Mouse (Mus musculus) midbrain, embryonic 10.5 days (tissue): ENCODE measurements at regions not wholly inside any gene's neighbourhood (a gene's known extent, or its start where the extent isn't known, plus 50 kb on each side); places are given as distances from the start of the nearest gene placed in this dataset.

Source experiments
- DNase-seq: peaks from one replicate; pipeline ENCODE4 v3.0.0-alpha.2; 2017; ENCODE audit warnings: low spot score
- H3K27ac ChIP-seq: fragments of 300-500 bp; sonication (generic); replicated peaks from 2 replicates; pipeline ENCODE4 v1.5.1; 2016; ENCODE audit warnings: mild to moderate bottlenecking
- H3K27me3 ChIP-seq: fragments of 300-500 bp; sonication (generic); 2 replicates; pipeline ENCODE4 v1.6.1; 2016; ENCODE audit warnings: low read depth, mild to moderate bottlenecking; ENCODE audit not compliant: poor library complexity, severe bottlenecking
- H3K36me3 ChIP-seq: fragments of 300-500 bp; sonication (generic); 2 replicates; pipeline ENCODE4 v1.6.1; 2016; ENCODE audit warnings: mild to moderate bottlenecking, moderate library complexity
- H3K4me1 ChIP-seq: fragments of 300-500 bp; sonication (generic); 2 replicates; pipeline ENCODE4 v1.6.1; 2016
- H3K4me3 ChIP-seq: fragments of 300-500 bp; sonication (generic); 2 replicates; pipeline ENCODE4 v1.5.1; 2016; ENCODE audit warnings: mild to moderate bottlenecking, moderate library complexity
- H3K9me3 ChIP-seq: fragments of 300-500 bp; sonication (generic); replicated peaks from 2 replicates; pipeline ENCODE4 v1.6.1; 2016; ENCODE audit warnings: mild to moderate bottlenecking
- WGBS: fragments of 180-500 bp; shearing (Covaris S2); methylation state at CpG from one replicate; pipeline ENCODE4 v1.1.7; 2016; 5-methylcytosine and 5-hydroxymethylcytosine counted together

DNA sequence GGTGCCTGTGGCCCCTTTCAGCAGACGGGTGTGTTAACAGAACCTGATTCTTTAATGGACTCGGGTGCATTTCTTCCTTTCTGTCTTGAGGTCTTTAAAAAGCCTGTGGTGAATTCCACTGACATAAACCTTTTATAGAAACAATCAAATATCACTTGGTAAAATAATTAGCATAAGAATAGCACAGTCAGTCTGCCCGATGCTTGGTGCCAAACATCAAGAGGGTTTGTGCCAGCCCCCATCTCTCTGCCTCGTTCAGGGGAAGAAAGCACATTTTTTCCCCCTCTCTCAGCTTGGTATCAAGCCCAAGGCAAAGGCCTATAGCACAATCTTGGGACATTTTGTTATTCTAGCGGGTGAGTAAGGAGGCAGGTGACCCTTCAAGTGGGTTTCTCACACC lies 169.8 kb downstream of the Maf start:
- no peak overlapping the region for H3K4me3 ChIP-seq
- no peak for DNase-seq
- no peak overlapping the region for H3K27ac ChIP-seq
- H3K27me3 ChIP-seq = no peaks in the 10 kb centered on the region
- WGBS = 63% methylated on average over 5 of the region's 5 CpGs
- H3K4me1 ChIP-seq = peaks cover 18% of the 10 kb centered on the region
- H3K36me3 ChIP-seq = no peaks in the 10 kb centered on the region
- H3K9me3 ChIP-seq = no peaks in the 10 kb centered on the region

DNA sequence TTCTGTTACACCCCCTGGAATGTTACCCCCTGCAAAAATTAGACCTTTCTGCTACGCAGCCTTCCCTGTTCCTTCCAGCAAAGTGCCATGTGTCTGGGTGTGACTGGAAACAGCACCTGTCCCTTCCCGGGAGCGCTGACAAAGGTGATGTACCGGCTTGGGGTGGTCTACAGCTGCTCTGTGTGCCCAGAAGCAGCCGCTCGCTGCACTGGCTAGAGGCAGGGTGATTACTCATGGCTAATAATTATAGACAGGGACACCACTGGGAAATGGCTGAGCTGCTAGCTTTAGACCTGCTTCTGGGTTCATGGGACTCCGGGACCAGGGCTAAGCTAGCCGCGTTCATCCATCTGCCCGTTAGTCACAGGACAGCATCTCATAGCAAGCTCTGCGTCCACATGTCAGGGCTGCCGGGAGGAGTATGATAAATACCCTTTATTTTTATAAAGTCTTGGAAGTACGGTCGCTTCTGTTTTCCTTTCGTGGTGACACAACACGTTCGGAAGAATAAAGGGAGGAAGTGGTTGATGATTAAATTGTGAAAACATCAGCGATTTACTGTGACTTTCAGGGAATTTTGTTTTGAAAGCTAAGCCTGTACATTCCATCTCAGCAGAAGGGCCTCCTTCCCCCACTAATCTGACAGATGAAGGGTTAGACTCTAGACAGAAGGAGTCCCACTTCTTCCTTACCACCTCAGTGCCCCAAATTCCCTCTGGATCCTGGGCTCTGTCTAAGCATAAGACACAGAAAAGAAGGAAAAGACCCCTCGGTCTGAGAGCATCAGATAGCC lies 170.8 kb downstream of the Maf start:
- no peak for DNase-seq
- H3K27ac ChIP-seq = no peak overlapping the region
- H3K9me3 ChIP-seq = no peaks in the 10 kb centered on the region
- H3K27me3 ChIP-seq = no peaks in the 10 kb centered on the region
- peaks cover 25% of the 10 kb centered on the region for H3K4me1 ChIP-seq
- no peaks in the 10 kb centered on the region for H3K36me3 ChIP-seq
- H3K4me3 ChIP-seq = no peak overlapping the region
- 80% methylated on average over 19 of the region's 19 CpGs for WGBS

DNA sequence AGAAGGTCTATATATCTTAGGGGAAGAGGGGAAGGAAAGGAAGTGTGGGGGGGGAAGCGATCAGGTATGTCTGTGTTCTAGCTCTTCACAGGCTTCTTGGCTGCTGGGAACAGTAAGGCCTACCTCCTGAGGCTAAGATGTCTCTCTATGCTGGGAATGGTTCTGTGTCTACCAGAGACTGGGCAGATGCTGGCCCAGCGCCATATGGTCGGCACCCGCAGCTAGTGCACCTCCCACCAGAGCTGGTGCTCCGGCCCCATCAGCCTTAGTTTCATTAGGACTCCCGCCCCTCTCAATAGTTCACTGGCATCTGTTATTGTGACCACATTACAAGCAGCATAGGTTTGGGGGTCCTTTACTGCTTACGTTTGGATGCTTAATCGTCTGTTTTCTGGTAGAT lies 171.6 kb downstream of the Maf start:
- WGBS = 87% methylated on average over 8 of the region's 8 CpGs
- Histone ChIP-seq H3K4me3 (no peak overlapping the region), H3K36me3 (no peaks in the 10 kb centered on the region), H3K27ac (no peak overlapping the region), H3K9me3 (no peaks in the 10 kb centered on the region), H3K27me3 (no peaks in the 10 kb centered on the region), H3K4me1 (peaks cover 25% of the 10 kb centered on the region)
- no peak for DNase-seq

DNA sequence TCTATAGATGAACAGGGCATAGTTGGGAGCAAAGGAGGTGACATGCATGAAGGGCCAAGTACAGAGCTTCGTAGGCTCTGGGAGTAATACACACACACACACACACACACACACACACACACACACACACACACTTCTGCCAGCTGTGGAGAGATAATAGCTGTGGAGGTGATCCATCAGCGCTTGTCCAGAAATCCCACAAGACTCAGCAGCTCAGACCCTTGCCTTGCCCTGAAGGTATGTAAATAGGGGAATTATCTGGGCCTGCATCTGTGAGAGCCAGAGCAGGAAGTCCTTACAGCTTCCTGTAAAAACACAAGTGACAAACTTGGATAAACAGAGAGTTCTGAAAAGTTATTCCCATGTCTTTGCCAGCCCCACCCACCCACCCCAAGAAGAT lies 173.6 kb downstream of the Maf start:
- H3K4me1 ChIP-seq = peaks cover 27% of the 10 kb centered on the region
- no peaks in the 10 kb centered on the region for H3K27me3 ChIP-seq
- H3K27ac ChIP-seq = no peak overlapping the region
- no peak for DNase-seq
- 73% methylated on average over 2 of the region's 2 CpGs for WGBS
- no peaks in the 10 kb centered on the region for H3K36me3 ChIP-seq
- H3K4me3 ChIP-seq = no peak overlapping the region
- H3K9me3 ChIP-seq = no peaks in the 10 kb centered on the region

DNA sequence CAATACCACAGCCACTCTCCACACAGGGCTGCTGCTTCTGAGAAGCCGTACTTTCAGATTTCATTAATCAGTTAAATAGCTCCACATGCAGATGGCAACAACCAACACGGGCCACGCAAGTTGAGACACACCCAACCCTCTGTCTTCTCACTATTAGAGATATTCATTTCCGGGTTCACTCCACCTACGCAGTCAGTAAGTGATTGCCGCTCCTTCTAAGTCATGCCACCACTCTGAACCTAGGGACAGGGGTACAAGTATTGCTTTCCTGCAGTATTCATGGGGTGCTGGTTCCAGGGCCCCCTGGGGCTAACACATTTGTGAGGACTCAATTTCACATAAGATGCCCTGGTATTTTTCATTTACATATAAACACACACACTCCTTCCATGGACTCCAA lies 176.3 kb downstream of the Maf start:
- Histone ChIP-seq H3K36me3 (no peaks in the 10 kb centered on the region), H3K27ac (no peak overlapping the region), H3K4me1 (peaks cover 16% of the 10 kb centered on the region; the same call in 1 of the 2 replicates), H3K9me3 (no peaks in the 10 kb centered on the region), H3K27me3 (no peaks in the 10 kb centered on the region), H3K4me3 (no peak overlapping the region)
- no peak for DNase-seq
- WGBS = 92% methylated on average over 6 of the region's 6 CpGs

DNA sequence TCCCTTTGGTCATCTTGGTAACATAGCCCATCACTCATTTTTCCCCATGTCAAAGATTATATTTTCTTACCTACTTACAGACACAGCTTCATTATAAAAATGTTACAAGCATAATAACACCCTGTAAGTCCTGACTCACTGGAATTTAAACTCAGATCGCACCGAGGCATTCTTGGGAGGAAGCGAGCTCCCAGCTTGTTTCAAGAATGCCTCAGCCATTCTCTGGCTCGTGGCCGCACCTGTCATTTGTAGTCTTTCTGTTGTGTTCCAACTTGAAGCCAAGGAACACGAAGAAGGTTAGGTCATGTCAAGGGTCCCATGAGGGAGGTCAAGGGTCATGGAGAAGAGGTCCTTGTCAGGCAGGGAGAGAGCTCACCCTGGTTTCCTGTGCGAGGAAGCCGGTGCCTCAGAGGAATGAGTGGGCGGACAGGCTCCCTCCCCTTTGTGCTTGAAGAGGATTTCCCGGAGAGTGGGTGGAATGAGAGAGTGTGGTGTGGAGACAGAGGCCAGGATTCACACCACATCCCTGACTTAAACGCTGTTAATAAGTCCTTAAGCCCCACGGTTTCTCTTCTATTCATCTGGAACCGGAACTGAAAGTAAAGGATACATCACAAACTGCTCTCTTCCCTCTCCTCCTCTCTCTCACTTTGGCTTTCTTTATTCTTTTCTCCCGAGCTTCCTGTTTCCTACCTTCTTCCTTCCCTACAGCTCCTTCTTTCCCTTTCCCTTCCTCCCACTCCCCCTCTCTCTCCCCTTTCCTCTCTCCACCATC lies 177.8 kb downstream of the Maf start:
- Histone ChIP-seq H3K9me3 (no peaks in the 10 kb centered on the region), H3K4me3 (no peak overlapping the region), H3K4me1 (peaks cover 16% of the 10 kb centered on the region; the same call in 1 of the 2 replicates), H3K27me3 (no peaks in the 10 kb centered on the region), H3K36me3 (no peaks in the 10 kb centered on the region), H3K27ac (no peak overlapping the region)
- DNase-seq = no peak
- 47% methylated on average over 14 of the region's 14 CpGs for WGBS

GRCm38 (mm10) chr8:115528879-115529278 lies 178.7 kb downstream of the Maf start:
- no peaks in the 10 kb centered on the region for H3K27me3 ChIP-seq
- peaks cover 13% of the 10 kb centered on the region; the same call in 1 of the 2 replicates for H3K4me1 ChIP-seq
- 94% methylated on average over 11 of the region's 11 CpGs for WGBS
- no peak overlapping the region for H3K4me3 ChIP-seq
- no peaks in the 10 kb centered on the region for H3K36me3 ChIP-seq
- no peaks in the 10 kb centered on the region for H3K9me3 ChIP-seq
- H3K27ac ChIP-seq = no peak overlapping the region
- no peak for DNase-seq

- Histone ChIP-seq H3K4me1 (peaks cover 5% of the 10 kb centered on the region; the same call in 1 of the 2 replicates), H3K4me3 (no peak overlapping the region)
- WGBS = 89% methylated on average over 8 of the region's 8 CpGs
Observed at GRCm38 (mm10) chr8:115525149-115525548, 182.4 kb downstream of the Maf start.

DNA sequence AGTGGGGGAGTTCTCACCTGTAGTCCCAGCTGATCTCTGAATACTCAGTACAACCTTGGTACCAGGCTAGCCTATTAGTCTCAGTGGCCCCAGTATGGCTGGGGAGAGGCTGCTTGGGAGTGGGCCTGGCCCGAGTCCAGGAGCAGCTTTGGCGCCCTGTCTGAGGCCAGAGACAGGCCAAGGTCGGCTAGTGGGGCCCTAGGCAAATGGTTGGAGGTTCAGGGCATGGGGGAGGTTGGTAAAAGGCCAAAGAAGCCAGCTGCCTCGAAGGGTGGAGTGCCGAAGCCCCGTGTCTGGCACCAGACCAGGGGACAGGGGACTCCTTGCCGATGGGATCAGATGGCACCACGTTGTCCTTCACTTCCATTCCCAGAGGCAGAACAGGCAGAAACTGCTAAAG lies 182.9 kb downstream of the Maf start:
- Histone ChIP-seq H3K27ac (no peak overlapping the region), H3K27me3 (no peaks in the 10 kb centered on the region), H3K4me1 (peaks cover 1% of the 10 kb centered on the region; the same call in 1 of the 2 replicates), H3K9me3 (no peaks in the 10 kb centered on the region), H3K36me3 (no peaks in the 10 kb centered on the region), H3K4me3 (no peak overlapping the region)
- no peak for DNase-seq
- WGBS = 90% methylated on average over 8 of the region's 8 CpGs

More at GRCm38 (mm10) chr8:115525149-115525548, 182.4 kb downstream of the Maf start:
- no peak overlapping the region for H3K27ac ChIP-seq
- no peaks in the 10 kb centered on the region for H3K9me3 ChIP-seq
- no peaks in the 10 kb centered on the region for H3K27me3 ChIP-seq
- DNase-seq = no peak
- no peaks in the 10 kb centered on the region for H3K36me3 ChIP-seq

DNA sequence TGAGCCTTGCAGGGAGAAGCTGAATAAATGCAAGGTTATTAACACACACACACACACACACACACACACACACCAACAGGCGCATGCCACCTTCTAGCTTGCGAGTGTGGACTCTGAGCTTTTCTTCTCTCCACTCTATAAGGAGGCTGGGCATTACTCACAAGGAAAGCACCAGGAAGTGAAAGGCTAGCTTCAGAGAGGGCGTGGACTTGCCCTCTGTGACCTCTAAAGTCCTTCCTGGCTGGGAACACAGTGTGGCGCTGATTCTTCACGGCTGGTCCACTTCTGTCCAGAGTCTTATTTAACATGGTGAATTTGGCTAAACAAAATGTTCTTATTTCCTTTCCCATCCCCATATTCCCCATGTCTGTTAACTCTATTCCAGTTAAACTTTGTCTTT lies 185.1 kb downstream of the Maf start:
- Histone ChIP-seq H3K4me1 (no peaks in the 10 kb centered on the region), H3K27me3 (no peaks in the 10 kb centered on the region), H3K4me3 (no peak overlapping the region), H3K9me3 (no peaks in the 10 kb centered on the region), H3K36me3 (no peaks in the 10 kb centered on the region), H3K27ac (no peak overlapping the region)
- WGBS = 64% methylated on average over 5 of the region's 5 CpGs
- no peak for DNase-seq

- no peak for DNase-seq
- Histone ChIP-seq H3K36me3 (no peaks in the 10 kb centered on the region), H3K27ac (no peak overlapping the region), H3K4me1 (no peaks in the 10 kb centered on the region), H3K27me3 (no peaks in the 10 kb centered on the region), H3K4me3 (no peak overlapping the region), H3K9me3 (no peaks in the 10 kb centered on the region)
- WGBS = 65% methylated on average over 4 of the region's 4 CpGs
Observed at GRCm38 (mm10) chr8:115515647-115516046, 191.9 kb downstream of the Maf start.

- Histone ChIP-seq H3K27ac (no peak overlapping the region), H3K4me3 (no peak overlapping the region), H3K36me3 (no peaks in the 10 kb centered on the region), H3K9me3 (no peaks in the 10 kb centered on the region), H3K4me1 (no peaks in the 10 kb centered on the region), H3K27me3 (no peaks in the 10 kb centered on the region)
- DNase-seq = no peak
- 78% methylated on average over 3 of the region's 3 CpGs for WGBS
Observed at GRCm38 (mm10) chr8:115514485-115514884, 193.1 kb downstream of the Maf start.

GRCm38 (mm10) chr8:115507180-115507579 lies 200.4 kb downstream of the Maf start:
- Histone ChIP-seq H3K27me3 (no peaks in the 10 kb centered on the region), H3K27ac (no peak overlapping the region), H3K4me1 (no peaks in the 10 kb centered on the region), H3K36me3 (no peaks in the 10 kb centered on the region), H3K9me3 (no peaks in the 10 kb centered on the region), H3K4me3 (no peak overlapping the region)
- 99% methylated on average over 4 of the region's 4 CpGs for WGBS
- DNase-seq = no peak
